Mouse (Mus musculus) heart, embryonic 10.5 days (tissue): Measurements from ENCODE around the gene Cckbr. TPM values are rescaled to one million over a fixed set of nuclear protein-coding genes. Genes with fewer than 3 reads are reported as not detected.
"Not testable (repeated sequence)": the region's sequence is repeated elsewhere in the genome, so short reads cannot be mapped to it uniquely, and the experiment has no call there.

ENCODE experiments used
- DNase-seq: peaks from one replicate; pipeline ENCODE4 v3.0.0-alpha.2; 2017; ENCODE audit warnings: low spot score
- H3K27ac ChIP-seq: fragments of 300-500 bp; sonication (generic); 2 replicates; pipeline ENCODE4 v1.5.1; 2016; ENCODE audit warnings: mild to moderate bottlenecking
- H3K27me3 ChIP-seq: fragments of 300-500 bp; sonication (generic); 2 replicates; pipeline ENCODE4 v1.6.1; 2016; ENCODE audit warnings: mild to moderate bottlenecking; ENCODE audit not compliant: poor library complexity, insufficient read depth, severe bottlenecking
- H3K36me3 ChIP-seq: fragments of 300-500 bp; sonication (generic); 2 replicates; pipeline ENCODE4 v1.6.1; 2016; ENCODE audit warnings: mild to moderate bottlenecking, moderate library complexity
- H3K4me1 ChIP-seq: fragments of 300-500 bp; sonication (generic); 2 replicates; pipeline ENCODE4 v1.6.1; 2016; ENCODE audit warnings: mild to moderate bottlenecking
- H3K4me3 ChIP-seq: fragments of 300-500 bp; sonication (generic); 2 replicates; pipeline ENCODE4 v1.5.1; 2016; ENCODE audit warnings: mild to moderate bottlenecking, moderate library complexity
- H3K9me3 ChIP-seq: fragments of 300-500 bp; sonication (generic); 2 replicates; pipeline ENCODE4 v1.6.1; 2016; ENCODE audit warnings: mild to moderate bottlenecking, moderate library complexity
- WGBS: fragments of 180-500 bp; shearing (Covaris S2); methylation state at CpG from one replicate; pipeline ENCODE4 v1.1.7; 2016; 5-methylcytosine and 5-hydroxymethylcytosine counted together
- polyA plus RNA-seq: library from polyadenylated mRNA; unstranded; fragments of >200 nt; fragmentation: Nextera tagmentation; extraction: Ambion mirVana; gene quantifications from 2 replicates; pipeline ENCODE4 v1.2.1, GENCODE M21; 2016

The Cckbr gene
- polyA plus RNA-seq, 1 experiment from 2014 or later: 0.31 TPM

- Histone ChIP-seq H3K9me3 (no peaks in the 10 kb centered on the region), H3K36me3 (no peaks in the 10 kb centered on the region), H3K27me3 (no peaks in the 10 kb centered on the region), H3K4me1 (no peaks in the 10 kb centered on the region), H3K27ac (no peak overlapping the region), H3K4me3 (no peak overlapping the region)
- no peak for DNase-seq
- WGBS: 60% methylated on average over 6 of the region's 6 CpGs
Observed at GRCm38 (mm10) chr7:105414385-105414784, 11.1 kb upstream of the Cckbr start.

- 88% methylated on average over 7 of the region's 7 CpGs for WGBS
- Histone ChIP-seq H3K27me3 (no peaks in the 10 kb centered on the region), H3K9me3 (no peaks in the 10 kb centered on the region), H3K4me3 (no peak overlapping the region), H3K27ac (no peak overlapping the region), H3K4me1 (0 out of 2 replicates have a peak, but pooled peaks cover 5% of the 10 kb centered on the region), H3K36me3 (no peaks in the 10 kb centered on the region)
- DNase-seq: no peak
Observed at GRCm38 (mm10) chr7:105416529-105416928, 9.0 kb upstream of the Cckbr start.

- no peak for DNase-seq
- Histone ChIP-seq H3K36me3 (no peaks in the 10 kb centered on the region), H3K9me3 (no peaks in the 10 kb centered on the region), H3K4me1 (0 out of 2 replicates have a peak, but pooled peaks cover 5% of the 10 kb centered on the region), H3K27ac (no peak overlapping the region), H3K4me3 (no peak overlapping the region), H3K27me3 (peaks cover 4% of the 10 kb centered on the region; the same call in 1 of the 2 replicates)
- 76% methylated on average over 5 of the region's 5 CpGs for WGBS
Observed at GRCm38 (mm10) chr7:105418106-105418505, 7.4 kb upstream of the Cckbr start.

- WGBS: 42% methylated on average over 2 of the region's 2 CpGs
- H3K9me3 ChIP-seq: no peaks in the 10 kb centered on the region
- no peak overlapping the region for H3K4me3 ChIP-seq
- peaks cover 15% of the 10 kb centered on the region for H3K4me1 ChIP-seq
- DNase-seq: no peak
- H3K27ac ChIP-seq: no peak overlapping the region
- H3K27me3 ChIP-seq: peaks cover 31% of the 10 kb centered on the region
- H3K36me3 ChIP-seq: no peaks in the 10 kb centered on the region
Observed at GRCm38 (mm10) chr7:105420903-105421302, 4.6 kb upstream of the Cckbr start.

- DNase-seq: no peak
- Histone ChIP-seq H3K9me3 (no peaks in the 10 kb centered on the region), H3K27me3 (peaks cover 63% of the 10 kb centered on the region), H3K27ac (no peak overlapping the region), H3K4me3 (no peak overlapping the region), H3K4me1 (peaks cover 20% of the 10 kb centered on the region), H3K36me3 (no peaks in the 10 kb centered on the region)
- 12% methylated on average over 5 of the region's 5 CpGs for WGBS
Observed at GRCm38 (mm10) chr7:105424368-105424767, 1.2 kb upstream of the Cckbr start.

GRCm38 (mm10) chr7:105426051-105426450, 520 bp downstream of the Cckbr start:
- Histone ChIP-seq H3K4me3 (peak overlapping the region; percentile 63), H3K4me1 (peaks cover 17% of the 10 kb centered on the region), H3K36me3 (no peaks in the 10 kb centered on the region), H3K27ac (peak overlapping the region; percentile 30; the same call in 1 of the 2 replicates), H3K27me3 (peaks cover 72% of the 10 kb centered on the region), H3K9me3 (no peaks in the 10 kb centered on the region)
- 6% methylated on average over 11 of the region's 11 CpGs for WGBS
- no peak for DNase-seq

- Histone ChIP-seq H3K4me1 (no peaks in the 10 kb centered on the region), H3K4me3 (no peak overlapping the region), H3K27me3 (peaks cover 40% of the 10 kb centered on the region), H3K27ac (no peak overlapping the region), H3K36me3 (no peaks in the 10 kb centered on the region), H3K9me3 (no peaks in the 10 kb centered on the region)
- WGBS: 13% methylated on average over 1 of the region's 1 CpGs
- no peak for DNase-seq
Observed at GRCm38 (mm10) chr7:105432058-105432457, 6.5 kb downstream of the Cckbr start.

GRCm38 (mm10) chr7:105433859-105434258, 8.3 kb downstream of the Cckbr start:
- no peak overlapping the region for H3K27ac ChIP-seq
- no peak overlapping the region for H3K4me3 ChIP-seq
- WGBS: 79% methylated on average over 17 of the region's 17 CpGs
- DNase-seq: no peak
- H3K4me1 ChIP-seq: 0 out of 2 replicates have a peak, but pooled peaks cover 4% of the 10 kb centered on the region
- H3K9me3 ChIP-seq: no peaks in the 10 kb centered on the region
- H3K36me3 ChIP-seq: no peaks in the 10 kb centered on the region
- peaks cover 23% of the 10 kb centered on the region; the same call in 1 of the 2 replicates for H3K27me3 ChIP-seq

- Histone ChIP-seq H3K36me3 (no peaks in the 10 kb centered on the region), H3K4me3 (no peak overlapping the region), H3K4me1 (0 out of 2 replicates have a peak, but pooled peaks cover 4% of the 10 kb centered on the region), H3K27ac (no peak overlapping the region), H3K27me3 (peaks cover 18% of the 10 kb centered on the region; the same call in 1 of the 2 replicates), H3K9me3 (no peaks in the 10 kb centered on the region)
- WGBS: 67% methylated on average over 22 of the region's 22 CpGs
- no peak for DNase-seq
Observed at GRCm38 (mm10) chr7:105434798-105435197, 9.3 kb downstream of the Cckbr start.

GRCm38 (mm10) chr7:105437979-105438772, 12.6 kb downstream of the Cckbr start:
- H3K27ac ChIP-seq: no peak overlapping the region
- 57% methylated on average over 7 of the region's 7 CpGs for WGBS
- no peak overlapping the region for H3K4me3 ChIP-seq
- H3K4me1 ChIP-seq: 0 out of 2 replicates have a peak, but pooled peaks cover 4% of the 10 kb centered on the region
- DNase-seq: no peak
- H3K9me3 ChIP-seq: no peaks in the 10 kb centered on the region
- H3K36me3 ChIP-seq: no peaks in the 10 kb centered on the region
- H3K27me3 ChIP-seq: no peaks in the 10 kb centered on the region

- no peak for DNase-seq
- H3K4me1 ChIP-seq: 0 out of 2 replicates have a peak, but pooled peaks cover 4% of the 10 kb centered on the region
- H3K27me3 ChIP-seq: no peaks in the 10 kb centered on the region
- no peak overlapping the region for H3K4me3 ChIP-seq
- no peaks in the 10 kb centered on the region for H3K9me3 ChIP-seq
- WGBS: 46% methylated on average over 4 of the region's 4 CpGs
- H3K27ac ChIP-seq: no peak overlapping the region
- H3K36me3 ChIP-seq: no peaks in the 10 kb centered on the region
Observed at GRCm38 (mm10) chr7:105441426-105441825, 15.9 kb downstream of the Cckbr start.

- 73% methylated on average over 3 of the region's 3 CpGs for WGBS
- Histone ChIP-seq H3K36me3 (no peaks in the 10 kb centered on the region), H3K4me1 (no peaks in the 10 kb centered on the region), H3K4me3 (no peak overlapping the region), H3K27ac (no peak overlapping the region), H3K9me3 (no peaks in the 10 kb centered on the region), H3K27me3 (no peaks in the 10 kb centered on the region)
- no peak for DNase-seq
Observed at GRCm38 (mm10) chr7:105445076-105445475, 19.5 kb downstream of the Cckbr start.

- WGBS: 74% methylated on average over 4 of the region's 4 CpGs
- not testable (repeated sequence) for H3K27ac ChIP-seq, H3K4me1 ChIP-seq, H3K27me3 ChIP-seq, H3K4me3 ChIP-seq, DNase-seq, H3K9me3 ChIP-seq, H3K36me3 ChIP-seq
Observed at GRCm38 (mm10) chr7:105453345-105453744, 27.8 kb downstream of the Cckbr start.
